In genomic region chr3:37875331-37876015, GRCm38 (mm10) we compare ENCODE assay signal across 8 mouse cellular contexts.
DNase-seq lines count a peak whose midpoint lies in the region; ATAC-seq lines count a peak whose summit lies in the region.

No protein-coding gene starts in this region.

- no peak for ATAC-seq in megakaryocyte, adult 5-6 weeks (ENCODE audit: poor library complexity, severe bottlenecking)
- ATAC-seq in forebrain, embryonic 14.5 days: peak; percentile 75
- peak; percentile 66 for ATAC-seq in midbrain, embryonic 13.5 days

- DNase-seq in forebrain, embryonic 14.5 days (ENCODE audit: low spot score): peak; percentile 65
- peak; percentile 71 to 84 for DNase-seq in heart, postnatal 36 days
- DNase-seq in layer of hippocampus, adult 9-11 months: peak; percentile 26
- no peak for DNase-seq in spleen, adult 12 weeks (ENCODE audit: low spot score)
- DNase-seq in right cerebral cortex, adult 18-20 months: no peak

- H3K9ac ChIP-seq in forebrain, embryonic 14.5 days (ENCODE audit: low read length): no peak overlapping the region
- H3K9ac ChIP-seq in midbrain, embryonic 13.5 days (replicated peaks): no peak overlapping the region

- H3K27me3 ChIP-seq in megakaryocyte, embryonic 14.5 days (replicated peaks): peaks cover 19% of the 10 kb centered on the region
- no peaks in the 10 kb centered on the region for H3K27me3 ChIP-seq in forebrain, embryonic 14.5 days (replicated peaks; ENCODE audit: control insufficient read depth, insufficient read depth, low read length)
- H3K27me3 ChIP-seq in midbrain, embryonic 13.5 days: no peaks in the 10 kb centered on the region

- peaks cover 33% of the 10 kb centered on the region for H3K4me1 ChIP-seq in megakaryocyte, embryonic 14.5 days
- no peaks in the 10 kb centered on the region; the same call in 1 of the 2 replicates for H3K4me1 ChIP-seq in forebrain, embryonic 14.5 days (ENCODE audit: control insufficient read depth, insufficient read depth, low read length)
- H3K4me1 ChIP-seq in midbrain, embryonic 13.5 days (replicated peaks): 0 out of 2 replicates have a peak, but pooled peaks cover 4% of the 10 kb centered on the region

- H3K4me3 ChIP-seq in megakaryocyte, embryonic 14.5 days (replicated peaks): peak overlapping the region; percentile 31
- H3K4me3 ChIP-seq in forebrain, embryonic 14.5 days (ENCODE audit: low read depth, low read length): no peak overlapping the region
- H3K4me3 ChIP-seq in midbrain, embryonic 13.5 days (replicated peaks): no peak overlapping the region

- no peak overlapping the region for H3K4me2 ChIP-seq in forebrain, embryonic 14.5 days (ENCODE audit: low read length)
- no peak overlapping the region for H3K4me2 ChIP-seq in midbrain, embryonic 13.5 days (replicated peaks)

- no peaks in the 10 kb centered on the region for H3K36me3 ChIP-seq in megakaryocyte, embryonic 14.5 days (replicated peaks; ENCODE audit: low read length)
- no peaks in the 10 kb centered on the region for H3K36me3 ChIP-seq in forebrain, embryonic 14.5 days (ENCODE audit: control insufficient read depth, insufficient read depth, low read length)
- H3K36me3 ChIP-seq in midbrain, embryonic 13.5 days: no peaks in the 10 kb centered on the region

- no peak overlapping the region for H3K27ac ChIP-seq in forebrain, embryonic 14.5 days (ENCODE audit: low read depth, low read length)
- 0 out of 2 replicates have a peak overlapping the region, but pooled peaks have one; percentile 2 for H3K27ac ChIP-seq in midbrain, embryonic 13.5 days

- intact Hi-C loops in heart, postnatal 36 days (cut with DNase I): loop anchor here (5.0 kb wide), 1 partner anchor 62 kb away; no protein-coding TSS in a partner anchor

- 50% methylated on average over 6 of the region's 6 CpGs for WGBS in forebrain, embryonic 14.5 days
- WGBS in midbrain, embryonic 13.5 days: 55% methylated on average over 6 of the region's 6 CpGs

- peaks cover 6% of the 10 kb centered on the region for H3K9me3 ChIP-seq in megakaryocyte, embryonic 14.5 days
- no peaks in the 10 kb centered on the region for H3K9me3 ChIP-seq in forebrain, embryonic 14.5 days (replicated peaks; ENCODE audit: control insufficient read depth, low read length)
- H3K9me3 ChIP-seq in midbrain, embryonic 13.5 days: no peaks in the 10 kb centered on the region

Comparison
In these comparisons a context has a peak if more than half of its experiments do, and no peak if none do; other contexts are left out.
1. DNase-seq: peak in forebrain, embryonic 14.5 days (single experiment), heart, postnatal 36 days (2 of 2) and layer of hippocampus, adult 9-11 months (single experiment); none in spleen, adult 12 weeks (single experiment) and right cerebral cortex, adult 18-20 months (single experiment).